Mouse (Mus musculus): ENCODE results near the gene Ncln. TPM values are rescaled to one million over a fixed set of nuclear protein-coding genes. Genes with fewer than 3 reads are reported as not detected.
A peak's percentile ranks its signal among the peaks of the same experiment; 100 is the strongest.
"Not testable (repeated sequence)": the region's sequence is repeated elsewhere in the genome, so short reads cannot be mapped to it uniquely, and the experiment has no call there.

Gene Ncln
- polyA plus RNA-seq, 1 experiment from 2014 or later = 64.7 TPM

DNA sequence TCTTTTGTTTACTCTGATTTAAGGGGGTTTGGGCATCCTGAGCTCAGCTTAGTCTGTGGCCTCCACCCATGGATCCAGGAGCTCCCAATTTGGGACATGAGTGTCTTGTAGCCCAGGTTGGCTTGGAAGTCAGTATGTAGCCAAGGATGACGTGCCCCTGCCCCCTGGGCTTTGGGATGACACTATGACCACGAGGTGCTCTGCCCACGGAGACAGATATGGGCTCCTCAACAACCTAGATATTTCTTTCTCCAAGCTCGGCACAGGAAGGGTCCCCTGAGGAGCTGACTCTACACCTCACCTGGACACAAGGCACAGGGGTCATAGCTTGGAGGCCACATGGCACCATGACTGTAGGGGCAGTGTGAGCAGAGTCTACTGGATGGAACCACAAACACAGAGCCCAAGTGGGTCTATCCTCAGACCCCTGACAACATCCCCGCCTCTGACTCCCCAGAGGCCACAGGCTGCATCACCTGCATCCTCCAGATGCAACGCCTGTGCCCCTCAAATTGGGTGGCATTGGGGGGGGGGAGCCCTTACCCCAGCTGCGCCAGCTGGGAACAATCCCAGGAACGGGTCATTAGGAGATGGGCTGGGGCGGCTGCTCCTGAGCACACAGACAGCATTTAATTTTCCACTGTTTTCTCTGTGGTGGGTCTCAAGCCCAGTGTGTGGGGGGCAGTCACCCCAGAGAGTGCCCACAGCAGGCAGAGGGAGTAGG lies 45.4 kb downstream of the Ncln start:
- DNase-seq (ENCODE audit: low spot score) (no peak), ATAC-seq (ENCODE audit: low read depth) (no peak)
- Histone ChIP-seq H3K4me1 (ENCODE audit: control insufficient read depth, insufficient read depth, low read length) (no peaks in the 10 kb centered on the region), H3K9me3 (ENCODE audit: control insufficient read depth, low read length) (no peaks in the 10 kb centered on the region), H3K4me2 (ENCODE audit: low read depth, low read length) (no peak overlapping the region), H3K4me3 (ENCODE audit: low read depth, low read length) (no peak overlapping the region), H3K9ac (ENCODE audit: low read depth, low read length) (no peak overlapping the region), H3K27ac (replicated peaks; ENCODE audit: low read depth, low read length) (no peak overlapping the region), H3K27me3 (replicated peaks; ENCODE audit: control insufficient read depth, insufficient read depth, low read length) (peaks cover 56% of the 10 kb centered on the region), H3K36me3 (ENCODE audit: control insufficient read depth, insufficient read depth, low read length) (no peaks in the 10 kb centered on the region)
- WGBS = 53% methylated on average over 9 of the region's 9 CpGs

GRCm38 (mm10) chr10:81450140-81450539 lies 46.1 kb downstream of the Ncln start:
- Histone ChIP-seq H3K27me3 (replicated peaks; ENCODE audit: control insufficient read depth, insufficient read depth, low read length) (peaks cover 50% of the 10 kb centered on the region), H3K36me3 (ENCODE audit: control insufficient read depth, insufficient read depth, low read length) (no peaks in the 10 kb centered on the region), H3K27ac (replicated peaks; ENCODE audit: low read depth, low read length) (no peak overlapping the region), H3K4me2 (ENCODE audit: low read depth, low read length) (no peak overlapping the region), H3K9ac (ENCODE audit: low read depth, low read length) (no peak overlapping the region), H3K4me1 (ENCODE audit: control insufficient read depth, insufficient read depth, low read length) (no peaks in the 10 kb centered on the region), H3K4me3 (ENCODE audit: low read depth, low read length) (no peak overlapping the region), H3K9me3 (ENCODE audit: control insufficient read depth, low read length) (no peaks in the 10 kb centered on the region)
- ATAC-seq (ENCODE audit: low read depth) (peak; percentile 78; the same call in 1 of the 2 replicates), DNase-seq (ENCODE audit: low spot score) (peak; percentile 83)
- 4% methylated on average over 7 of the region's 7 CpGs for WGBS

DNA sequence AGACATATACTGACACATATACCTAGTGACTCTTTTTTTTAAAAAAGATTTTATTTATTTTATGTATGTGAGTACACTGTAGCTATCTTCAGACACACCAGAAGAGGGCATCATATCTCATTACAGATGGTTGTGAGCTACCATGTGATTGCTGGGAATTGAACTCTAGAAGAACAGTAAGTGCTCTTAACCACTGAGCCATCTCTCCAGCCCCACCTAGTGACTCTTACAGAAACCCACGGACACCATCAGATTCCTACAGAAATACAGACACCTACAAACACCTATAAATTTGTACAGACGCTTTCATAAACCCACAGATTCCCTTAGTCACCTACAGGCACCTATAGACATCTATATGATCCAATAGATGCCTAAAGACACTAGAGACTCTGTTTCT lies 50.7 kb downstream of the Ncln start:
- H3K27me3 ChIP-seq (replicated peaks; ENCODE audit: control insufficient read depth, insufficient read depth, low read length); DNase-seq (ENCODE audit: low spot score); H3K9ac ChIP-seq (ENCODE audit: low read depth, low read length); H3K9me3 ChIP-seq (ENCODE audit: control insufficient read depth, low read length); ATAC-seq (ENCODE audit: low read depth); H3K4me3 ChIP-seq (ENCODE audit: low read depth, low read length); H3K4me2 ChIP-seq (ENCODE audit: low read depth, low read length); H3K36me3 ChIP-seq (ENCODE audit: control insufficient read depth, insufficient read depth, low read length); H3K27ac ChIP-seq (replicated peaks; ENCODE audit: low read depth, low read length); H3K4me1 ChIP-seq (ENCODE audit: control insufficient read depth, insufficient read depth, low read length): not testable (repeated sequence)
- 27% methylated on average over 2 of the region's 2 CpGs for WGBS

GRCm38 (mm10) chr10:81441019-81441418 lies 55.2 kb downstream of the Ncln start:
- no peak overlapping the region for H3K4me3 ChIP-seq (ENCODE audit: low read depth, low read length)
- no peak overlapping the region for H3K9ac ChIP-seq (ENCODE audit: low read depth, low read length)
- H3K9me3 ChIP-seq (ENCODE audit: control insufficient read depth, low read length) = no peaks in the 10 kb centered on the region
- no peaks in the 10 kb centered on the region for H3K4me1 ChIP-seq (ENCODE audit: control insufficient read depth, insufficient read depth, low read length)
- no peaks in the 10 kb centered on the region for H3K36me3 ChIP-seq (ENCODE audit: control insufficient read depth, insufficient read depth, low read length)
- H3K4me2 ChIP-seq (ENCODE audit: low read depth, low read length) = no peak overlapping the region
- 0 out of 2 replicates have a peak, but pooled peaks cover 3% of the 10 kb centered on the region for H3K27me3 ChIP-seq (replicated peaks; ENCODE audit: control insufficient read depth, insufficient read depth, low read length)
- ATAC-seq (ENCODE audit: low read depth) (no peak), DNase-seq (ENCODE audit: low spot score) (no peak)
- no peak overlapping the region for H3K27ac ChIP-seq (replicated peaks; ENCODE audit: low read depth, low read length)

Small RNAs within 50 kb of the gene (microRNA-seq; reads per million reads assigned to microRNA genes)
- gene Gm25595 (ENCODE audit: borderline number of aligned reads) = not detected

Other genes with a start within 250 kb of the Ncln start
- gene Matk, start 243.5 kb downstream of the Ncln start, polyA plus RNA-seq (2014; fragmentation: Nextera tagmentation; extraction: Ambion mirVana) = 4.9 and 5.4 TPM in 2 replicates
- 196 and 206 TPM in 2 replicates for gene Mrpl54, start 229.5 kb downstream of the Ncln start, polyA plus RNA-seq (2014; fragmentation: Nextera tagmentation; extraction: Ambion mirVana)
- 56.0 and 61.4 TPM in 2 replicates for gene Apba3, start 229.4 kb downstream of the Ncln start, polyA plus RNA-seq (2014; fragmentation: Nextera tagmentation; extraction: Ambion mirVana)
- 8.1 and 9.9 TPM in 2 replicates for gene Tjp3, start 204.8 kb downstream of the Ncln start, polyA plus RNA-seq (2014; fragmentation: Nextera tagmentation; extraction: Ambion mirVana)
- 48.4 and 56.3 TPM in 2 replicates for gene Pip5k1c, start 203.4 kb downstream of the Ncln start, polyA plus RNA-seq (2014; fragmentation: Nextera tagmentation; extraction: Ambion mirVana)
- 27.0 and 27.5 TPM in 2 replicates for gene Cactin, start 175.3 kb downstream of the Ncln start, polyA plus RNA-seq (2014; fragmentation: Nextera tagmentation; extraction: Ambion mirVana)
- 6.7 and 8.7 TPM in 2 replicates for gene Tbxa2r, start 167.7 kb downstream of the Ncln start, polyA plus RNA-seq (2014; fragmentation: Nextera tagmentation; extraction: Ambion mirVana)
- gene Gipc3, start 153.1 kb downstream of the Ncln start, polyA plus RNA-seq (2014; fragmentation: Nextera tagmentation; extraction: Ambion mirVana) = 0.04 and 0.14 TPM in 2 replicates
- gene Hmg20b, start 145.9 kb downstream of the Ncln start, polyA plus RNA-seq (2014; fragmentation: Nextera tagmentation; extraction: Ambion mirVana) = 66.8 and 78.7 TPM in 2 replicates
- 6.8 and 9.8 TPM in 2 replicates for gene Mfsd12, start 138.9 kb downstream of the Ncln start, polyA plus RNA-seq (2014; fragmentation: Nextera tagmentation; extraction: Ambion mirVana)
- 0.31 and 0.71 TPM in 2 replicates for gene 4930404N11Rik, start 130.6 kb downstream of the Ncln start, polyA plus RNA-seq (2014; fragmentation: Nextera tagmentation; extraction: Ambion mirVana)
- 69.5 and 90.1 TPM in 2 replicates for gene Fzr1, start 117.9 kb downstream of the Ncln start, polyA plus RNA-seq (2014; fragmentation: Nextera tagmentation; extraction: Ambion mirVana)
- gene Dohh, start 112.0 kb downstream of the Ncln start, polyA plus RNA-seq (2014; fragmentation: Nextera tagmentation; extraction: Ambion mirVana) = 61.4 and 67.1 TPM in 2 replicates
- gene Gm48551, start 111.9 kb downstream of the Ncln start, polyA plus RNA-seq (2014; fragmentation: Nextera tagmentation; extraction: Ambion mirVana) = 2.4 and 2.6 TPM in 2 replicates
- 0.77 and 0.88 TPM in 2 replicates for gene Gm48552, start 107.4 kb downstream of the Ncln start, polyA plus RNA-seq (2014; fragmentation: Nextera tagmentation; extraction: Ambion mirVana)
- gene Smim24, start 103.3 kb downstream of the Ncln start, polyA plus RNA-seq (2014; fragmentation: Nextera tagmentation; extraction: Ambion mirVana) = 3.9 and 4.1 TPM in 2 replicates
- gene Nfic, start 40.8 kb downstream of the Ncln start, polyA plus RNA-seq (2014; fragmentation: Nextera tagmentation; extraction: Ambion mirVana) = 100.0 and 103 TPM in 2 replicates
- 1.4 and 1.9 TPM in 2 replicates for gene Celf5, start 13.7 kb downstream of the Ncln start, polyA plus RNA-seq (2014; fragmentation: Nextera tagmentation; extraction: Ambion mirVana)
- 0.65 and 0.73 TPM in 2 replicates for gene S1pr4, start 3.7 kb upstream of the Ncln start, polyA plus RNA-seq (2014; fragmentation: Nextera tagmentation; extraction: Ambion mirVana)
- 3.1 and 4.5 TPM in 2 replicates for gene Gna15, start 27.8 kb upstream of the Ncln start, polyA plus RNA-seq (2014; fragmentation: Nextera tagmentation; extraction: Ambion mirVana)
- gene Gna11, start 48.8 kb upstream of the Ncln start, polyA plus RNA-seq (2014; fragmentation: Nextera tagmentation; extraction: Ambion mirVana) = 87.7 and 88.4 TPM in 2 replicates
- 387 and 412 TPM in 2 replicates for gene Aes, start 63.1 kb upstream of the Ncln start, polyA plus RNA-seq (2014; fragmentation: Nextera tagmentation; extraction: Ambion mirVana)
- 30.2 and 39.4 TPM in 2 replicates for gene Tle2, start 78.2 kb upstream of the Ncln start, polyA plus RNA-seq (2014; fragmentation: Nextera tagmentation; extraction: Ambion mirVana)
- gene Tle6, start 104.7 kb upstream of the Ncln start, polyA plus RNA-seq (2014; fragmentation: Nextera tagmentation; extraction: Ambion mirVana) = 17.1 and 17.8 TPM in 2 replicates
- gene BC025920, start 109.9 kb upstream of the Ncln start, polyA plus RNA-seq (2014; fragmentation: Nextera tagmentation; extraction: Ambion mirVana) = 0.20 and 0.61 TPM in 2 replicates
- gene Sirt6, start 131.4 kb upstream of the Ncln start, polyA plus RNA-seq (2014; fragmentation: Nextera tagmentation; extraction: Ambion mirVana) = 24.4 and 29.0 TPM in 2 replicates
- 7.2 and 7.3 TPM in 2 replicates for gene Ankrd24, start 132.1 kb upstream of the Ncln start, polyA plus RNA-seq (2014; fragmentation: Nextera tagmentation; extraction: Ambion mirVana)
- gene Gm10778, start 152.7 kb upstream of the Ncln start, polyA plus RNA-seq (2014; fragmentation: Nextera tagmentation; extraction: Ambion mirVana) = 3.3 and 3.7 TPM in 2 replicates
- gene Zfp433, start 208.4 kb upstream of the Ncln start, polyA plus RNA-seq (2014; fragmentation: Nextera tagmentation; extraction: Ambion mirVana) = 13.1 and 16.2 TPM in 2 replicates

Measured in embryonic facial prominence, embryonic 14.5 days (tissue).